Comparison of ENCODE assay signal across 9 mouse cellular contexts in genomic region chr7:130368827-130369641, GRCm38 (mm10).
DNase-seq lines count a peak whose midpoint lies in the region; ATAC-seq and TF ChIP-seq lines count a peak whose summit lies in the region.
"Had no signal": no experiment of that assay in that cellular context is flagged by ENCODE, and none has a peak within 500 bp of the region (broad histone marks: within the 10 kb centered on the region; RNA-seq: fewer than 3 reads in every experiment).

No protein-coding gene starts in this region.

- no peaks in the 10 kb centered on the region for H3K27me3 ChIP-seq in kidney, embryonic 14.5 days (ENCODE audit: control insufficient read depth, insufficient read depth, low read length)
- no peaks in the 10 kb centered on the region; the same call in 1 of the 2 replicates for H3K27me3 ChIP-seq in forebrain, postnatal 0 days (ENCODE audit: insufficient read depth, low read length)
- H3K27me3 ChIP-seq in midbrain, embryonic 13.5 days = peaks cover 64% of the 10 kb centered on the region
- H3K27me3 ChIP-seq: liver, embryonic 15.5 days had no signal

- H3K9ac ChIP-seq in kidney, embryonic 14.5 days (ENCODE audit: low read depth, low read length) = no peak overlapping the region
- no peak overlapping the region for H3K9ac ChIP-seq in forebrain, postnatal 0 days
- H3K9ac ChIP-seq in midbrain, embryonic 13.5 days (replicated peaks) = no peak overlapping the region
- H3K9ac ChIP-seq: liver, embryonic 15.5 days had no signal

- peaks cover 7% of the 10 kb centered on the region; the same call in 1 of the 2 replicates for H3K9me3 ChIP-seq in kidney, embryonic 14.5 days (ENCODE audit: control insufficient read depth, low read length)
- no peaks in the 10 kb centered on the region for H3K9me3 ChIP-seq in forebrain, postnatal 0 days (ENCODE audit: low read length)
- H3K9me3 ChIP-seq in midbrain, embryonic 13.5 days = peaks cover 2% of the 10 kb centered on the region; the same call in 1 of the 2 replicates
- H3K9me3 ChIP-seq: liver, embryonic 15.5 days had no signal

- no peaks in the 10 kb centered on the region for H3K36me3 ChIP-seq in kidney, embryonic 14.5 days (ENCODE audit: control insufficient read depth, insufficient read depth, low read length)
- H3K36me3 ChIP-seq in forebrain, postnatal 0 days (ENCODE audit: insufficient read depth) = no peaks in the 10 kb centered on the region
- no peaks in the 10 kb centered on the region for H3K36me3 ChIP-seq in midbrain, embryonic 13.5 days
- H3K36me3 ChIP-seq: liver, embryonic 15.5 days had no signal

- H3K27ac ChIP-seq in kidney, embryonic 14.5 days (ENCODE audit: low read depth, low read length) = no peak overlapping the region
- no peak overlapping the region for H3K27ac ChIP-seq in forebrain, postnatal 0 days (ENCODE audit: low read depth, low read length)
- H3K27ac ChIP-seq in midbrain, embryonic 13.5 days = peak overlapping the region; percentile 35
- H3K27ac ChIP-seq: liver, embryonic 15.5 days had no signal

- H3K4me3 ChIP-seq in kidney, embryonic 14.5 days (ENCODE audit: low read length) = no peak overlapping the region
- no peak overlapping the region for H3K4me3 ChIP-seq in forebrain, postnatal 0 days (ENCODE audit: low read depth, low read length)
- 0 out of 2 replicates have a peak overlapping the region, but pooled peaks have one; percentile 1 for H3K4me3 ChIP-seq in midbrain, embryonic 13.5 days (replicated peaks)
- H3K4me3 ChIP-seq: liver, embryonic 15.5 days had no signal

- 47% methylated on average over 24 of the region's 24 CpGs for WGBS in kidney, embryonic 14.5 days
- WGBS in forebrain, postnatal 0 days = 9% methylated on average over 24 of the region's 24 CpGs
- 7% methylated on average over 24 of the region's 24 CpGs for whole genome bisulfite sequencing in midbrain, embryonic 13.5 days

- H3K4me1 ChIP-seq in kidney, embryonic 14.5 days (ENCODE audit: control insufficient read depth, insufficient read depth, low read length) = peaks cover 6% of the 10 kb centered on the region
- 0 out of 2 replicates have a peak, but pooled peaks cover 11% of the 10 kb centered on the region for H3K4me1 ChIP-seq in forebrain, postnatal 0 days (ENCODE audit: insufficient read depth)
- H3K4me1 ChIP-seq in midbrain, embryonic 13.5 days (replicated peaks) = peaks cover 36% of the 10 kb centered on the region
- H3K4me1 ChIP-seq: liver, embryonic 15.5 days had no signal

- DNase-seq in kidney, adult 18-20 months = no peak
- peak; percentile 91 for DNase-seq in brain, embryonic 14.5 days (ENCODE audit: low read depth)
- peak; percentile 59 for DNase-seq in forebrain, postnatal 0 days
- DNase-seq in spleen, adult 12 weeks (ENCODE audit: low spot score) = no peak
- DNase-seq in layer of hippocampus, postnatal 14 days (ENCODE audit: low spot score in 2 of 2) = no peak
- DNase-seq in thymus, adult 18-20 months = no peak

- TF ChIP-seq POLR2A in brain, embryonic 14.5 days (IDR thresholded peaks at IDR 0.05; ENCODE audit: borderline replicate concordance, extremely low read depth, insufficient read depth, insufficient read length, poor library complexity, severe bottlenecking) = no peak

- ATAC-seq in kidney, embryonic 14.5 days (ENCODE audit: low FRiP score, low TSS enrichment) = peak; percentile 80; the same call in 1 of the 2 replicates
- peak; percentile 81 for ATAC-seq in forebrain, postnatal 0 days
- peak; percentile 65 for ATAC-seq in midbrain, embryonic 13.5 days

- peak overlapping the region; percentile 30 for H3K4me2 ChIP-seq in kidney, embryonic 14.5 days (replicated peaks; ENCODE audit: low read depth, low read length)
- peak overlapping the region; percentile 35 for H3K4me2 ChIP-seq in forebrain, postnatal 0 days (ENCODE audit: low read depth)
- H3K4me2 ChIP-seq in midbrain, embryonic 13.5 days (replicated peaks) = peak overlapping the region; percentile 41
- H3K4me2 ChIP-seq: liver, embryonic 15.5 days had no signal

- TF ChIP-seq CTCF in brain, embryonic 14.5 days (IDR thresholded peaks at IDR 0.05; ENCODE audit: borderline replicate concordance, extremely low read depth, insufficient read depth, insufficient read length) = peak; percentile 41; the same call in 1 of the 2 replicates
- TF ChIP-seq CTCF in forebrain, postnatal 0 days (IDR thresholded peaks at IDR 0.05; ENCODE audit: low read depth) = peak; percentile 49

Comparison
In these comparisons a context has a peak if more than half of its experiments do, and no peak if none do; other contexts are left out.
1. DNase-seq: peak in brain, embryonic 14.5 days (single experiment) and forebrain, postnatal 0 days (single experiment); none in kidney, adult 18-20 months (single experiment), spleen, adult 12 weeks (single experiment), layer of hippocampus, postnatal 14 days (0 of 2) and thymus, adult 18-20 months (0 of 2).
2. Peak in every context shown above with its lines, with median percentiles within 50 percentile points of each other: ATAC-seq and H3K4me2 ChIP-seq.